In the genomic region with DNA sequence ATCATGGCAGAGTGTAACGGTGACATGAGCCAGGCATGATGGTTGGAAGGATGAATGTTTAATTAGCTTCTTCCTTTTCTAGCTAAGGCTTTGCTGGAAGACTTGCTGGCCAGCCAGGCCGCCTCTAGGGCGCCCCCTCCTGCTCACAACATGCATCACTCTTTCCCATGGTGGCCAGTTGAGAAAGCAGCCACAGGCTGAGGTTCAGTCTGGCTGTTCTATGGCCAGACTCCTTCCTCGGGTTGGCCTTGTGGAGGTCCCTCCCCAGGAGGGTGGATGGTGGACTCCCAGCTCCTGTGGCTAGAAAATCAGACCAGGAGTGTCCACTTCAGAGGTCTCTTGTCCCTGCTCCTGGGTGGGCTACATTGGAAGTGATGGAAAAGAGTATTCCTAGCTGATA, we compare ENCODE assay signal across 8 mouse cellular contexts. TPM values are rescaled to one million over a fixed set of nuclear protein-coding genes. Genes with fewer than 3 reads are reported as not detected.
DNase-seq lines count a peak whose midpoint lies in the region; ATAC-seq and TF ChIP-seq lines count a peak whose summit lies in the region.

No protein-coding gene starts in this region.

- peak; percentile 21; the same call in 1 of the 2 replicates for ATAC-seq in lung, embryonic 14.5 days (ENCODE audit: insufficient read depth)

- H3K27me3 ChIP-seq in lung, embryonic 14.5 days (ENCODE audit: insufficient read depth, low read length) = no peaks in the 10 kb centered on the region

- H3K9ac ChIP-seq in lung, embryonic 14.5 days = no peak overlapping the region

- no peak for TF ChIP-seq POLR2A in cortical plate, adult 2 months (IDR thresholded peaks at IDR 0.05; ENCODE audit: extremely low read depth, insufficient read depth, low read length)

- H3K4me1 ChIP-seq in cortical plate, adult 2 months (ENCODE audit: control insufficient read depth, insufficient read depth, low read length) = peaks cover 4% of the 10 kb centered on the region; the same call in 1 of the 2 replicates
- peaks cover 8% of the 10 kb centered on the region; the same call in 1 of the 2 replicates for H3K4me1 ChIP-seq in lung, embryonic 14.5 days (ENCODE audit: insufficient read depth)

- peak; percentile 81 to 83 for DNase-seq in B cell, adult 2 months
- peak; percentile 59 for DNase-seq in T-cell, adult 2 months (ENCODE audit: low spot score)
- DNase-seq in gastrocnemius, postnatal 25 days = peak; percentile 71
- DNase-seq in kidney, postnatal 25 days = peak; percentile 84 to 85
- DNase-seq in lung, embryonic 14.5 days = peak; percentile 86
- DNase-seq in ovary, postnatal 36 days (ENCODE audit: low spot score) = peak; percentile 81
- DNase-seq in thymus, postnatal 36 days = peak; percentile 71 to 73

- WGBS in lung, embryonic 14.5 days = 7% methylated on average over 4 of the region's 4 CpGs

- H3K4me3 ChIP-seq in cortical plate, adult 2 months (ENCODE audit: insufficient read depth, low read length) = no peak overlapping the region
- no peak overlapping the region for H3K4me3 ChIP-seq in lung, embryonic 14.5 days (ENCODE audit: low read depth, low read length)

- peak; percentile 62 for TF ChIP-seq CTCF in cortical plate, adult 2 months (IDR thresholded peaks at IDR 0.05; ENCODE audit: extremely low read depth, insufficient read depth, low read length)
- TF ChIP-seq CTCF in lung, embryonic 14.5 days (IDR thresholded peaks at IDR 0.05; ENCODE audit: low read depth) = peak; percentile 91

- H3K4me2 ChIP-seq in lung, embryonic 14.5 days = no peak overlapping the region

- H3K36me3 ChIP-seq in lung, embryonic 14.5 days (ENCODE audit: insufficient read depth) = no peaks in the 10 kb centered on the region

- no peaks in the 10 kb centered on the region for H3K9me3 ChIP-seq in lung, embryonic 14.5 days (ENCODE audit: low read depth, low read length)

- no peak overlapping the region for H3K27ac ChIP-seq in cortical plate, adult 2 months (ENCODE audit: insufficient read depth, low read length)
- no peak overlapping the region for H3K27ac ChIP-seq in lung, embryonic 14.5 days (ENCODE audit: low read depth)

RNA-seq across cellular contexts. Expression of gene Golt1a, which starts 2.8 kb away (rescaled TPM):
- polyA plus RNA-seq in cortical plate, adult 2 months (2012; rRNA removed) = 0.56 and 1.4 TPM in 2 replicates
- not detected for total RNA-seq in gastrocnemius, postnatal 25 days (2021)
- polyA plus RNA-seq in lung, embryonic 14.5 days (2014; fragmentation: Nextera tagmentation; extraction: Ambion mirVana) = 0.55 and 1.1 TPM in 2 replicates

RNA-seq across cellular contexts. Expression of gene Kiss1, which starts 14.8 kb away (rescaled TPM):
- 1.6 TPM in 1 of 2 replicates, not detected in the other for polyA plus RNA-seq in cortical plate, adult 2 months (2012; rRNA removed)
- total RNA-seq in gastrocnemius, postnatal 25 days (2021) = not detected
- polyA plus RNA-seq in lung, embryonic 14.5 days (2014; fragmentation: Nextera tagmentation; extraction: Ambion mirVana) = 6.6 and 7.1 TPM in 2 replicates

RNA-seq across cellular contexts. Expression of gene Ren1, which starts 43.5 kb away (rescaled TPM):
- 0.06 TPM in 1 of 2 replicates, not detected in the other for polyA plus RNA-seq in cortical plate, adult 2 months (2012; rRNA removed)
- not detected for total RNA-seq in gastrocnemius, postnatal 25 days (2021)
- 0.80 and 0.86 TPM in 2 replicates for polyA plus RNA-seq in lung, embryonic 14.5 days (2014; fragmentation: Nextera tagmentation; extraction: Ambion mirVana)

RNA-seq across cellular contexts. Expression of gene Etnk2, which starts 56.5 kb away (rescaled TPM):
- 14.6 and 16.7 TPM in 2 replicates for polyA plus RNA-seq in cortical plate, adult 2 months (2012; rRNA removed)
- total RNA-seq in gastrocnemius, postnatal 25 days (2021) = under 1 TPM in 1 of 2 experiments, not detected in 1; 0.13 TPM
- 2.8 and 3.7 TPM in 2 replicates for polyA plus RNA-seq in lung, embryonic 14.5 days (2014; fragmentation: Nextera tagmentation; extraction: Ambion mirVana)
